Mouse (Mus musculus) hindbrain, embryonic 10.5 days (tissue): ENCODE measurements around the gene Gm20219. TPM values are rescaled to one million over a fixed set of nuclear protein-coding genes. Genes with fewer than 3 reads are reported as not detected.
A peak's percentile ranks its signal among the peaks of the same experiment; 100 is the strongest.

Source experiments
- DNase-seq: peaks from one replicate; pipeline ENCODE4 v3.0.0-alpha.2; 2017; ENCODE audit warnings: low spot score
- H3K27ac ChIP-seq: fragments of 300-500 bp; sonication (generic); 2 replicates; pipeline ENCODE4 v1.5.1; 2016; ENCODE audit warnings: mild to moderate bottlenecking, moderate library complexity
- H3K27me3 ChIP-seq: fragments of 300-500 bp; sonication (generic); 2 replicates; pipeline ENCODE4 v1.6.1; 2016; ENCODE audit warnings: mild to moderate bottlenecking; ENCODE audit not compliant: poor library complexity, insufficient read depth, severe bottlenecking
- H3K36me3 ChIP-seq: fragments of 300-500 bp; sonication (generic); 2 replicates; pipeline ENCODE4 v1.6.1; 2016; ENCODE audit warnings: mild to moderate bottlenecking, moderate library complexity
- H3K4me1 ChIP-seq: fragments of 300-500 bp; sonication (generic); replicated peaks from 2 replicates; pipeline ENCODE4 v1.6.1; 2016; ENCODE audit warnings: mild to moderate bottlenecking
- H3K4me3 ChIP-seq: fragments of 300-500 bp; sonication (generic); 2 replicates; pipeline ENCODE4 v1.5.1; 2016; ENCODE audit warnings: mild to moderate bottlenecking, moderate library complexity
- H3K9me3 ChIP-seq: fragments of 300-500 bp; sonication (generic); 2 replicates; pipeline ENCODE4 v1.6.1; 2016; ENCODE audit warnings: mild to moderate bottlenecking, moderate library complexity
- WGBS: fragments of 180-500 bp; shearing (Covaris S2); methylation state at CpG from one replicate; pipeline ENCODE4 v1.1.7; 2016; 5-methylcytosine and 5-hydroxymethylcytosine counted together
- polyA plus RNA-seq: library from polyadenylated mRNA; unstranded; fragments of >200 nt; fragmentation: Nextera tagmentation; extraction: Ambion mirVana; gene quantifications from 2 replicates; pipeline ENCODE4 v1.2.1, GENCODE M21; 2016

Gm20219 gene
- polyA plus RNA-seq, 1 experiment from 2014 or later: 0.92 TPM

- Histone ChIP-seq H3K27me3 (no peaks in the 10 kb centered on the region), H3K27ac (no peak overlapping the region), H3K9me3 (no peaks in the 10 kb centered on the region), H3K36me3 (peaks cover 96% of the 10 kb centered on the region), H3K4me3 (no peak overlapping the region), H3K4me1 (no peaks in the 10 kb centered on the region)
- WGBS: 94% methylated on average over 3 of the region's 3 CpGs
- no peak for DNase-seq
Measured at GRCm38 (mm10) chr17:56572939-56573338, 18.8 kb upstream of the Gm20219 start.

DNA sequence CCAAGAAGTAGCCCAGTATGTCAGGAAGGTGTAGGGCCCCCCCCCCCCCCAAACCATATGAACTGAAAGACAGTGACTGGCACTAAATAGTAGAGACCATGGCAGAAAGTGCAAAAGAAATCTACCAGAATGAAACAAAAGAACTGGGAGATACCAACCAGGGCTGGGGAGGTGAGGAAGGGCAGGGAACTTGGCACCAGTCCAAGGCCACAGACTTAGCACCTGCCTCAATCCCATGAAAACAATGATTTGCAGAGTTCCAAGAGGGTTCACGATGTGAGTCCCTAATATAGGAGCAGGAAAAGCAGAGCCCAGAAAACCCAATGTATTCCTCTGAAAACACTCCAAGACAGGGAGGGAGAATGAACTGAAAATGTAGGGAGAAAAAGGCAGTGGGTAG, 18.0 kb upstream of the Gm20219 start:
- Histone ChIP-seq H3K4me3 (no peak overlapping the region), H3K27me3 (no peaks in the 10 kb centered on the region), H3K27ac (no peak overlapping the region), H3K4me1 (no peaks in the 10 kb centered on the region), H3K36me3 (peaks cover 96% of the 10 kb centered on the region), H3K9me3 (no peaks in the 10 kb centered on the region)
- WGBS: 91% methylated on average over 1 of the region's 1 CpGs
- no peak for DNase-seq

DNA sequence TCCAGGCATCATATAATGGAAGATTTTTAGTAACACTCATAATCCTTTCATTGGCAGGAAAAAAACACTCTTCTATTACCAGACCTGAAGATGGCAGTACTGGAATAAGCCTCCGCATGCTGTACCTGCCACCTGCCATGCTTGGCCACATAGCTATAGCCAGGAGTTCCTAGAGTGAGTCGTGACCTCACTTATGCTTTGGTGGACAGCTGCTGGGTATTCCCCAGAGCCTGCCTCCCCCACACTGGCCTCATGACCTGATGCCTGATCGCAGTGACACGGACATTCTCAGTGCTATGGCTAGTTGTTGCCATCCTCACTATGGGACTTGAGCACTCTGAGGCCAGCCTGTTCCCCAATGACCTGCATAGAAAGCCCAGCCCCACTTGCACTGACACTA, 16.1 kb upstream of the Gm20219 start:
- H3K9me3 ChIP-seq: no peaks in the 10 kb centered on the region
- H3K27me3 ChIP-seq: no peaks in the 10 kb centered on the region
- H3K36me3 ChIP-seq: peaks cover 99% of the 10 kb centered on the region
- H3K4me3 ChIP-seq: no peak overlapping the region
- WGBS: 89% methylated on average over 4 of the region's 4 CpGs
- H3K4me1 ChIP-seq: 0 out of 2 replicates have a peak, but pooled peaks cover 2% of the 10 kb centered on the region
- DNase-seq: no peak
- H3K27ac ChIP-seq: no peak overlapping the region

GRCm38 (mm10) chr17:56567370-56567769, 13.2 kb upstream of the Gm20219 start:
- peaks cover 100% of the 10 kb centered on the region for H3K36me3 ChIP-seq
- H3K4me1 ChIP-seq: 0 out of 2 replicates have a peak, but pooled peaks cover 2% of the 10 kb centered on the region
- DNase-seq: no peak
- WGBS: 95% methylated on average over 4 of the region's 4 CpGs
- H3K27me3 ChIP-seq: no peaks in the 10 kb centered on the region
- no peaks in the 10 kb centered on the region for H3K9me3 ChIP-seq
- no peak overlapping the region for H3K27ac ChIP-seq
- H3K4me3 ChIP-seq: no peak overlapping the region

DNA sequence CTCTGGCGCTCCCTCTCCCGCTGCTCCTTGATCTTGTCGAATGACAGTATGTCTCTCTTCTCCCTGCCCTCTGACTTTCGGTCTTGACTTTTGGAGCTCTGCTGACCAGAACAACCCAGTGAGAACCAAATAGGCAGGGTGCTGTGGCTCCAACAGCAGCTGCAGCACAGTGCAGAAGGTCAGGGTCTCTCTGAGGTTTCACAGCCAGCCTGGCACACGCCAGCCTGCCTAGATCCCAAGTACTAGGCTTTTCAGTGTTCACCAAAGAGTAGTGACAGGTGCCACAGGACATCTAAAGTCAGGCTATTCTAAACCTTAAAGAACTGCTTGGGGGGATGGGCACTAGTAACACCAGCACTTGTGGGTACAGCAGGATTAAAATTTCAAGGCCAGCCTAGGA, 12.7 kb upstream of the Gm20219 start:
- Histone ChIP-seq H3K27ac (no peak overlapping the region), H3K9me3 (no peaks in the 10 kb centered on the region), H3K4me1 (0 out of 2 replicates have a peak, but pooled peaks cover 2% of the 10 kb centered on the region), H3K36me3 (peaks cover 100% of the 10 kb centered on the region), H3K27me3 (no peaks in the 10 kb centered on the region), H3K4me3 (no peak overlapping the region)
- 90% methylated on average over 5 of the region's 5 CpGs for WGBS
- DNase-seq: no peak

DNA sequence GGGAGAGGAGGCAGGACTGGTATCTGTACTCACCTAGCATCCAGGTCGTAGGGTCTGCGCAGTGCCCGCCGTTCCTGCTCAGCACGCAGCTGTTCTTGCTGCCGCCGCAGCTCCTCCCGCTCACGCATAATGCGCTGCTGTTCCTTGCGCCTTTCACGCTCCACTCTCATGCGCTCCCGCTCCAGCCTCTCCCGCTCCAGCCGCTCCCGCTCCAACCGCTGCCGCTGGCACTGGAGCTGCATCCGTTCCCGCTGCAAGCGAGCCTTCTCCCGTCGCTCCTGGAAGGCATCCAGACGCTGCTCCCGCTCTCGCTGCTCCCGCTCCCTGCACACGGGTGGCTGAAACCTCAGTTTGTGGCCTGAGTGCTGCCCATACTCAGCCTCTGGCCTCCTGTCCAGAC, 12.1 kb upstream of the Gm20219 start:
- Histone ChIP-seq H3K27me3 (no peaks in the 10 kb centered on the region), H3K4me3 (no peak overlapping the region), H3K27ac (no peak overlapping the region), H3K36me3 (peaks cover 100% of the 10 kb centered on the region), H3K4me1 (0 out of 2 replicates have a peak, but pooled peaks cover 2% of the 10 kb centered on the region), H3K9me3 (no peaks in the 10 kb centered on the region)
- DNase-seq: no peak
- WGBS: 95% methylated on average over 29 of the region's 29 CpGs

- no peak overlapping the region for H3K27ac ChIP-seq
- H3K4me1 ChIP-seq: 0 out of 2 replicates have a peak, but pooled peaks cover 2% of the 10 kb centered on the region
- no peak overlapping the region for H3K4me3 ChIP-seq
- WGBS: 93% methylated on average over 2 of the region's 2 CpGs
- H3K27me3 ChIP-seq: no peaks in the 10 kb centered on the region
- H3K9me3 ChIP-seq: no peaks in the 10 kb centered on the region
- H3K36me3 ChIP-seq: peaks cover 67% of the 10 kb centered on the region
- no peak for DNase-seq
Measured at GRCm38 (mm10) chr17:56561866-56562265, 7.7 kb upstream of the Gm20219 start.

GRCm38 (mm10) chr17:56560131-56560530, 5.9 kb upstream of the Gm20219 start:
- H3K4me3 ChIP-seq: no peak overlapping the region
- no peaks in the 10 kb centered on the region for H3K9me3 ChIP-seq
- WGBS: 83% methylated on average over 1 of the region's 1 CpGs
- no peaks in the 10 kb centered on the region for H3K27me3 ChIP-seq
- H3K4me1 ChIP-seq: no peaks in the 10 kb centered on the region
- H3K27ac ChIP-seq: no peak overlapping the region
- DNase-seq: no peak
- peaks cover 49% of the 10 kb centered on the region for H3K36me3 ChIP-seq

DNA sequence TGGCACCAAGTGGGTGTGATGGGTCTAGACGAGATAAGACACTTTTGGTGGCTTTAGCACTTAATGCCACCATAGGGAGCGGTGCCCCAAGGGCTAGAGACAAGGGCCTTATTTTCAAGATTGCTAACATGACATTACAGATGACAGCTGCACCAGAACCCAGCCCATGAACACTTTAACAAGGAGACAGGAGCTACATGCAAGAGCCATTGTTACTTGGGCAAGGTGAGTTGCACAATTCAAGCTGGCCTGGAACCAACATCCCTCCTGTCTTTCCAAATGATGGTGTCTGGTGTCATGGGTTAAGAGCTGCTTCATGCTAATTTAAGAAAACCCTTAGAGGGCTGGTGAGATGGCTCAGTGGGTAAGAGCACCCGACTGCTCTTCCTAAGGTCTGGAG, 5.2 kb upstream of the Gm20219 start:
- Histone ChIP-seq H3K4me3 (no peak overlapping the region), H3K4me1 (0 out of 2 replicates have a peak, but pooled peaks cover 1% of the 10 kb centered on the region)
- 79% methylated on average over 3 of the region's 3 CpGs for WGBS

DNA sequence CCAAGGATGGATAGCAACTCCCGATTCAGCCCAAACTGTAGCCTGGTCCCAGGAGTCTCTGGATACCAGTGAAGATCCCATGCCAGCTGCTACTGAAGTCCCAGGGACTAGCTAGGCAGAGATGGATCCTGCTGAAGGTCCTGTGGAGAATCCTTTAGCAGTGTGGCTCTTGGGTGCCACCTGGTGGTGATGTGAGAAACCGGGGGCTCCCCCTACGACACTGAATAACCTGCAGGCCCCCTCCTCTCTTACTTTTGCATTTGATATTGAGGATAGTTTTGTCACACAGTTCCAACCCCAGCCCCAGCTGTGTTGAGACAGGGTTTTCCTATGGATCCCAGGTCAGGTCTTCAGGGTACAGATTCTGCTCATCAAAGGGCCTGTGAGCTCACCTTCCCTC, 4.3 kb upstream of the Gm20219 start:
- no peak overlapping the region for H3K4me3 ChIP-seq
- WGBS: 26% methylated on average over 3 of the region's 3 CpGs
- peak; percentile 68 for DNase-seq
- no peaks in the 10 kb centered on the region for H3K27me3 ChIP-seq
- H3K27ac ChIP-seq: no peak overlapping the region
- H3K9me3 ChIP-seq: no peaks in the 10 kb centered on the region
- H3K4me1 ChIP-seq: 0 out of 2 replicates have a peak, but pooled peaks cover 4% of the 10 kb centered on the region
- peaks cover 33% of the 10 kb centered on the region for H3K36me3 ChIP-seq

More for the DNA sequence above, 5.2 kb upstream of the Gm20219 start:
- no peak for DNase-seq
- H3K36me3 ChIP-seq: peaks cover 42% of the 10 kb centered on the region
- H3K27ac ChIP-seq: no peak overlapping the region
- no peaks in the 10 kb centered on the region for H3K27me3 ChIP-seq
- no peaks in the 10 kb centered on the region for H3K9me3 ChIP-seq

GRCm38 (mm10) chr17:56552781-56553363, 1.3 kb downstream of the Gm20219 start:
- Histone ChIP-seq H3K4me3 (no peak overlapping the region), H3K27me3 (no peaks in the 10 kb centered on the region), H3K9me3 (no peaks in the 10 kb centered on the region), H3K4me1 (peaks cover 45% of the 10 kb centered on the region), H3K36me3 (no peaks in the 10 kb centered on the region), H3K27ac (peak overlapping the region; percentile 74; the same call in 1 of the 2 replicates)
- WGBS: 59% methylated on average over 5 of the region's 5 CpGs
- peak; percentile 84 for DNase-seq

GRCm38 (mm10) chr17:56551841-56552581, 2.2 kb downstream of the Gm20219 start:
- H3K27me3 ChIP-seq: no peaks in the 10 kb centered on the region
- H3K36me3 ChIP-seq: no peaks in the 10 kb centered on the region
- H3K4me3 ChIP-seq: no peak overlapping the region
- H3K4me1 ChIP-seq: peaks cover 49% of the 10 kb centered on the region
- 57% methylated on average over 6 of the region's 6 CpGs for WGBS
- H3K27ac ChIP-seq: peak overlapping the region; percentile 74; the same call in 1 of the 2 replicates
- H3K9me3 ChIP-seq: no peaks in the 10 kb centered on the region
- no peak for DNase-seq

GRCm38 (mm10) chr17:56550784-56551475, 3.3 kb downstream of the Gm20219 start:
- Histone ChIP-seq H3K9me3 (no peaks in the 10 kb centered on the region), H3K36me3 (no peaks in the 10 kb centered on the region), H3K4me3 (no peak overlapping the region), H3K27me3 (no peaks in the 10 kb centered on the region), H3K4me1 (peaks cover 51% of the 10 kb centered on the region), H3K27ac (peak overlapping the region; percentile 74; the same call in 1 of the 2 replicates)
- no peak for DNase-seq
- WGBS: 81% methylated on average over 12 of the region's 12 CpGs
